Mouse (Mus musculus) megakaryocyte, embryonic 14.5 days (primary cell): ENCODE results near the gene Tex33.

Experiments
- FLI1 ChIP-seq: IDR thresholded peaks from 2 replicates; pipeline ENCODE4 v1.6.1; 2012; ENCODE audit warnings: low read length, inconsistent platforms, mixed read lengths
- GATA1 ChIP-seq: IDR thresholded peaks from 3 replicates; pipeline ENCODE4 v1.6.1; 2012; ENCODE audit warnings: mixed read lengths, low read length, inconsistent platforms, borderline replicate concordance

DNA sequence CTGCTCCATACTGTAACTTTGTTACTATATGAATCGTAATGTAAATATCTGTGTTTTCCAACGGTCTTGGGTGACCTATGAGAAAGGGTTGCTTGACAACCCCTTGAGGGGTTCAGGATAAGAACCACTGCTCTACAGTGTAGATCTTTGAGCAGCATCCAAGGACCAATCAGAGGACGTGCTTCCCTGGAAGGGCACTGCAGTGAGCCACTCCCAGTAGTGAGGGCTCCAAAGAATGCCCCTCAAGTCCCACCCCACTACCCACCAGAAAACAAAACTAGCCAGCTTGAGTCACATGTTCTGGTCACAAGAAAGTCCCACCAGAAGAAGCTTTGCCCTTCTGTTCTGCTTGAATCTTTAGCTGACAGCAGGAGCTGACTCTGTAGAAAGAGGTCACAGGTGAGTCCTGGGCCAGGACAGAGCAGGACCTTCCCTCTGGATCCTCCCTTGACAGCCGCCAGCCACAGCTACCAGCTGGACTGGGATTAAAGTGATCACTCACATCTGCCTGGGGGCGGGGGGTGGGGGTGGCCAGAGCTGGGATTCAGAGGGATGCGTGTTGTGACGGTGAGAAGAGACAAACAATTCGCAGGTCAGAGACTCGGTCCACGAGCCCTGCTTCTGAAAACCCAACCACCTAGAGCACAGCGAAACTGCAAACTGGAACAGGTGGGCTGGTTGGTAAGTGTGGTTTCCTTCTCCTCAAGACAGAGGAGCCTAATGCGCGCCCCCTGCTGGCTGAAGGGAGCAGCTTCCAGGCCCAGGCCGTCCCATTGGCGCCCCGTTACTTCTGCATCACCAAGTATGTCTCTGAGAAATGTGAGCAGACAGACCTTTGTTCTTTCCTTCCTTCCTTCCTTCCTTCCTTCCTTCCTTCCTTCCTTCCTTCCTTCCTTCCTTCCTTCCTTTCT is 26.6 kb upstream of the Tex33 start:
- no peak for TF ChIP-seq GATA1
- no peak for TF ChIP-seq FLI1
